Mouse (Mus musculus) testis, postnatal 10 days (tissue): Measurements from ENCODE around the gene Pparg.

Experiments used
- DNase-seq: peaks from one replicate; pipeline ENCODE4 v3.0.0; 2021; ENCODE audit warnings: low spot score

Pparg gene

GRCm38 (mm10) chr6:115360776-115361605, at the start of gene Pparg:
Gene Pparg, plus strand, starts transcription at chr6:115360951.
- DNase-seq: peak; percentile 60

- DNase-seq: no peak
Measured at GRCm38 (mm10) chr6:115312780-115313179, 48.0 kb upstream of the Pparg start.

DNA sequence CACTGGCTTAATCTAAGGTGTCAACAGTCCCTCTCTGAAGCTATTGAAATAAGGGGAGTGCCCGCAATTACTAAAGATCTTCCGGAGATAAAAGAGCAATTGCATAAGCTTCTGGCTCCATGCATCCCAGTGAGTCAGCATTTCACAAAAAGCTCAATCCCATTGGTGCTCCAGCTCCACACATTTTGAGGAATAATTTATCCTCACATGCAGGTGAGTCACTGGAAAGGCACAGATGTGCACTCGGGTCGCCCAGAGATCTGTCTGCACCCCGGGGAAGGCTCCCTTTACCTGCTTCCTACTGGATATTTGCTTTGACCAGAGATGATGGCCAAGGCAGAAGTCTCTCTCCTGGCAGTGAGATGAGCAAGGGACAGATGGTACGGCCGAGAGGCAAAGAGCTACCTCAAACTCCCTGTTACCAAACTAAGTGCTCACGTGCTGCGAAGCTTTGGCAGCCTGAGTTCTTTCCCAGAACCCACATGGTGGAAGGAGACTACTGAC, 47.5 kb upstream of the Pparg start:
- DNase-seq: no peak

- DNase-seq: no peak
Measured at GRCm38 (mm10) chr6:115313910-115314309, 46.8 kb upstream of the Pparg start.

DNA sequence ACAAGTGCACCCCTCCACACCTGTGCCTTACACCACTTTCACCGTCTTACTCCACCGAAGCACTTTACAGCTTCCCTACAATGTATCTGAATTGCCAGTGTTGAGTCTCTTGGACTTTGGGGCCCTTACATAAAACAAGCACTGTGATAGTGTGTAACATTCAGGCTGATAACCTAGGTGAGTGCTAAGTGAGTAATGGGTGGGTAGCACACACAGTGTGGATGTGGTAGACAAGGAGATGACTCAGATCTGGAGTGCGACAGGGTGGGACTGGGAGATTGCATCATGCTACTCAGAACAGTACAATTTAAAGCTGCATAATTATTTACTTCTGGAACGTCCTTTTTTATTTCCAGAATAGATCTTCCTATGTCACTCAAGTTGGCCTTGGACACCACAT, 45.0 kb upstream of the Pparg start:
- no peak for DNase-seq

- no peak for DNase-seq
Measured at GRCm38 (mm10) chr6:115316811-115317221, 43.9 kb upstream of the Pparg start.

- no peak for DNase-seq
Measured at GRCm38 (mm10) chr6:115318811-115319210, 41.9 kb upstream of the Pparg start.

DNA sequence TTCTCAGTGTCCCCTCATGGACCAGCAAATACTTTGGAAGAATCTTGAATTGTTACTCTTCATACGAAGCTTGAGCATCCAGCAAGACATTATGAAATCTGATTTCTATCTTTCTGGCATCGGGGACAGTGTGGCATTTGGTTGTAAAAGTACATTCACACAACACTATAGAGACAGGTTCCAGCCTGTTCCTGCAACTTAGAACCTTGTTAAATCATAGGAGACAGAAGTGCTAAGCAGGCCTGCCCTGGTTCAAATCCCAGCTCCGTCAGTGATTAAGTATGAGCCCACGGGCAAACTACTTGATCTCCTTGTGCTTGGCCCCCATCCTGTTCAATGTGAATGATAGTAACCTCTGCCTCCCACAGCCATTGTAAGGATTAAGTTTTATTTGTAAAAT, 41.1 kb upstream of the Pparg start:
- no peak for DNase-seq

DNA sequence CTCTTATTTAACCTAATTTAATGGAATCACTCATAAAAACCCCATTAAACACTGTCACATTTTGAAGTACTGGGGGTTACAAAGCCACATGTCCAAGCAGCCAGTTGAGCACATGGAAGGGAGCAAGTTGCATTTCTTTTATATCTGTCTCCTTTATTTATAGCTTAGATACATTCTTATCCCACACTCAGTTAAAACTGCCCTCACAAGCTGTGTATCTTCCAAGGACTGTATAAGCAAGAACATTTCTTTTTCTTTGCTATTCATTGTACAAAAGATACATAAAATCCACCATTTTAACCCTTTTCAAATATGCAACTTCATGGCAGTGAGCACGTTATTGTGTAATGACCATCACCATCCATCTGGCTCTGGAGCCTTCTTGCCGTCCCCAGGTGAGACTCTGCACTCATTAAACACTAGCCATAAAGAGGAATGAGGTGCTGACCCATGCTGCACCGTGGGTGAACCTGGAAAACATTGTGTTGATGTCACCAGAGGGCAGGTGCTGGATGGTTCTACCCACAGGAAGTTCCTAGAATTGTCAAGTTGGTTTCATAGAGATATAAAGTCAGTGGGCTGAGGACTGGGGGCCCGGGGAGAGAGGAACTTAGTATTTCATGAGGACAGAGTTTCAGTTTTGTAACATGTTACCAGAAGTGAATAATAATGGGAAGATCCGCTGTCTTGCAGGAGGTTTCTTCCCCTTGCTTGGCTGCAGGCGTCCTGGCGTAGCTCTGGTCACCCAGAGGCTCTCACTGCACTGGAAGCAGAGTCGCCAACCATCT, 39.6 kb upstream of the Pparg start:
- no peak for DNase-seq

DNA sequence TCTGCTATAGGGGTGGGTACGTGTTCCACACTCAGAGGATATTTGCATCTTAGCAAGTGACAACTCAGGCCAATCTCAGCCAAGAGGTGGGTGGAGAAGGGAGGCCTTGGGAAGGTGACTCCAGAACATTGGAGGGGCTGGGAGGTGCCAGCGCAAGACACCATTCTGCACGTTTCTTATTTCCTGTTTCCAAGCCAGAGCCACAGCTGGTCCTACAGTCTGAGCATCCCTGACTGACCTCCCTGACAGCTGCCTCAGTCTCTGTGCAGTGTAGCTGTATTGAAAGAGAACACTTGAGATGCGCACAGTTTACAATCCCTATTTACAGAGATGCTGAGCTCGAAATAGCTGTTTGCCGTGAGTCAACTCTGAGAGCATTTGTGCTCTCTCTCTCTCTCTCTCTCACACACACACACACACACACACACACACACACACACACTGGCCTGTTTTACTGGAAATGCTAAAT, 38.8 kb upstream of the Pparg start:
- no peak for DNase-seq

- no peak for DNase-seq
Measured at GRCm38 (mm10) chr6:115322956-115323355, 37.8 kb upstream of the Pparg start.

GRCm38 (mm10) chr6:115330964-115331363, 29.8 kb upstream of the Pparg start:
- no peak for DNase-seq

DNA sequence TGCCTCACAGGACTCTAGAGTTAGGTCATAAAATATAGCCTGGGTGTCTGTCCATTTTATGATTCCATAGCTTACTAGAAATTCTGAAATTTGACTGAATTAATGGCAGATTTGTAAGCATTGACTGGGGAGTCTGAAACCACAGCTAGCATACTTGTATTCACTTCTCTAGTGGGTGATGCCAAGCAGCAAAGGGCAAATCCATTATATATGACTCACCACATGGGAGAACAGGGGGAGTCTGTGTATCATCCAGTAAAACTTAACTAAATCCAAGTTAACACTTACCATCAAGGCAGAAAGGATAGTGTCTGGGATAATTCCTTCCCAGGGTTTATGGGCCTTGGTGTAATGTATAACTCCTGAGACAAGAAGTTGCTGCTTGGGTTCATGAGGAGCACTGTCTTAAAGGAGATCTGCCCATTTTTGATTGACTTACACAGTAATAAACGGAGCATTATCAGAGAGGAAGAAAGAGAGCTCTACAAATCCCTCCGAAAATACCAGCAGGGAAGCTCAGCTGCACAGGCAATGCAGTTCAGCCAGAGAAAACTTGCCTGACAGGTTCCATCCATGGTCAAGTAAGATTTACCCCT, 27.6 kb upstream of the Pparg start:
- no peak for DNase-seq

DNA sequence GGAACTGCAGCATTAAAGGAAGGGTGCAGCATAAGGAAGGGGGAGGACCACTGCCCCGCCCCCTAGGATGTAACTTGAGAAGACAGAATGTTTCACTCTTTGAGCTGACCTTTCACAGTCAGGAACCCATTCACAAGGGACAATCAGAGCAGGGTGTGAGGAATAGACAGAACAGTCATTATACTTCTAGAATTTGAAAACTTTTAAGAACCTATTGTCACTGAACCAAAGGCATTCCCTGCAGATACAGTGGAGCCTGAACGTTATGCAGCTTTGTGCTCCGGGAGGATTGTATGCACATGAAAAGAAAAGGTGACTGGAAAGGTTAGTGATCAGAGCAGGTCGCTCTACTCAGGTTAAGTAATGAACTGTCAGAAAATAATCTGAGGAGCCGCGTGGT, 25.2 kb upstream of the Pparg start:
- DNase-seq: no peak

GRCm38 (mm10) chr6:115340084-115340483, 20.7 kb upstream of the Pparg start:
- DNase-seq: no peak

DNA sequence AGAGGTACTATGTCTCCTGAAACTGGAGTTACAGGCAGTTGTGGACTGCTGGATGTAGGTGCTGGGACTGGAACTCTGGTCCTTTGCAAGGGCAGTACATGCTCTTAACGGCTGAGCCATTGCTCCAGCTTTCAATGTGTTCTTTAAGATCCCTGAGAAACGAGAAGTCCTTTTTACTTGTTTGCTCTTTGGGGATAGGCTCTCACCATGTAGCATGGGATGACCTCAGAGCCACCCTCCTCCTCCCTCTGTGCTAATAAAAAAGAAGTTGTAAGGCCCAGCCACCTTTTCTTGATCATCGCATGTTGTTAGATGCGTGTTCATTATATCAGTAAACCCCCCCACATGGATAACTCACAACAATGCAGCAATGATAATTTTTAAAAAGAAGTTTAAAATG, 17.7 kb upstream of the Pparg start:
- DNase-seq: no peak

DNA sequence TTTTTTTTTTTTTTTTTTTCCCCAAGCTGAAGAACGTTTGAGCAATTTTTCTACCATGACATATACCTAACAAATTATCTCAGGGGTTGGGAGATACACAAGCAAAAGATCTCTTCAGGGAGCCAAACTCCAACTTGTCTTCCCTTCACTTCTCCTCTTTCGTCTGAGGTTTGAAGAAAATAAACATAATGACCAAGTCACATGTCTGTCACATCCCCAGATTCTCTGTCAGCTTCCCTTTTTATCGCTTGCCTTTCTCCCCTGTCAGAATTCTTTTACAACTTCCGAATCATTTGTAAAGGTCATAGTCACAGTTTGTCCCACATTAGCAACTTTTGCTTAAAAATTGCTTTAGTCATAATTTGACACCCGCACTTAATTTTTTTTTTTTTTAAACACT, 17.2 kb upstream of the Pparg start:
- DNase-seq: no peak

DNA sequence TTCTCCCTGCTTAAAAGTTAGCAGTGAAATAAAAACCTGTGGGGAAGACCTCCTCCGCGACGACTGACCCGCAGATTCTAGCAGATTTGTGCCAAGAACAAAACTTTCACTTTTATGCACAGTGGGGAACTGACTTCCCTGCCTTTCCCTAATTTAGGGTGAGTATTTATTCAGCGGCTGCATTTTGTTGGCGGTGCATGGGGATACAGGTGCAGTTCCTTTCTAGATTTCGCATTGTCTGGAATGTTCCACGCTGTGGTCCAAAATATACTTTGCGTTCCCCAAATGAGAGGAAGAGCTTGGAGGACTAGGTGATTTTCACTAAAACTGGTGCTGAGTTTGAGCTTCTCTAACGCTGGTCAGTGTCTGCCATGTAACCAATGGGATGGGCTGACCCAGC, 16.6 kb upstream of the Pparg start:
- DNase-seq: no peak

DNA sequence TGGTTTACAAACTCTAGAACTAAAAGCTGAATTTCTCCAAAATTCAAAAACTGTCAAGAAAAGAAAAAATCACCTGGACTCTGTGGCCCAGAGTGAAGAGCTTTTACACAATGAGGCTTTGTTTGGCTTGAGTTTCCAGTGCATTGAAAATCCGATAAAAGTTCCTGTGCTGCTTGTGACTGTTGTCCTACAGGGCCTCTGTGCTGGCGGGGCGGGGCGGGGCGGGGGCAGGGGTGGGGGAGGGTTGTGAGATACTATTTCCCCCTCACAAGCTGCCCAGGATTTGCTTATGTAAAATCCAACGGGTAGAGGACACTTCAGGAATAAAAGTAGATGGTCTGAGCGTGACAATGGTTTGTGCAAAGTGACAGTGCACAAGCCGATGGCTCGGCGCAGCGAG, 16.2 kb upstream of the Pparg start:
- DNase-seq: no peak

- DNase-seq: no peak
Measured at GRCm38 (mm10) chr6:115345013-115345412, 15.7 kb upstream of the Pparg start.

- DNase-seq: no peak
Measured at GRCm38 (mm10) chr6:115349641-115350464, 10.9 kb upstream of the Pparg start.
